Mouse (Mus musculus): Measurements from ENCODE around the gene Gm28998.
"Not testable (repeated sequence)": the region's sequence is repeated elsewhere in the genome, so short reads cannot be mapped to it uniquely, and the experiment has no call there.

Gene Gm28998

GRCm38 (mm10) chrY:7253487-7253886, at the start of gene Gm28998:
TSS of gene Gm28998 (plus strand) at chrY:7253787.
- DNase-seq (ENCODE audit: low read depth) = not testable (repeated sequence)
